Mouse (Mus musculus): ENCODE results near the gene Twsg1.

The Twsg1 gene

GRCm38 (mm10) chr17:65931525-65931924, 19.5 kb downstream of the Twsg1 start:
- no peak for DNase-seq (ENCODE audit: low spot score in 2 of 2)

- peak; percentile 45 to 76 for DNase-seq (ENCODE audit: low spot score in 2 of 2)
Measured at GRCm38 (mm10) chr17:65930960-65931359, 20.1 kb downstream of the Twsg1 start.

- no peak for DNase-seq (ENCODE audit: low spot score in 2 of 2)
Measured at GRCm38 (mm10) chr17:65930158-65930826, 20.7 kb downstream of the Twsg1 start.

GRCm38 (mm10) chr17:65929319-65929978, 21.6 kb downstream of the Twsg1 start:
- no peak for DNase-seq (ENCODE audit: low spot score in 2 of 2)

- DNase-seq (ENCODE audit: low spot score in 2 of 2), result no peak
Measured at GRCm38 (mm10) chr17:65927077-65927476, 23.9 kb downstream of the Twsg1 start.

- no peak for DNase-seq (ENCODE audit: low spot score in 2 of 2)
Measured at GRCm38 (mm10) chr17:65924218-65924617, 26.8 kb downstream of the Twsg1 start.

GRCm38 (mm10) chr17:65921975-65922374, 29.1 kb downstream of the Twsg1 start:
- DNase-seq (ENCODE audit: low spot score in 2 of 2), result no peak

GRCm38 (mm10) chr17:65919235-65919634, 31.8 kb downstream of the Twsg1 start:
- DNase-seq (ENCODE audit: low spot score in 2 of 2), result no peak

- DNase-seq (ENCODE audit: low spot score in 2 of 2), result peak; percentile 73 to 77
Measured at GRCm38 (mm10) chr17:65916135-65916668, 34.8 kb downstream of the Twsg1 start.

- no peak for DNase-seq (ENCODE audit: low spot score in 2 of 2)
Measured at GRCm38 (mm10) chr17:65914083-65914482, 36.9 kb downstream of the Twsg1 start.

- no peak for DNase-seq (ENCODE audit: low spot score in 2 of 2)
Measured at GRCm38 (mm10) chr17:65912202-65912601, 38.8 kb downstream of the Twsg1 start.

GRCm38 (mm10) chr17:65911285-65912069, 39.5 kb downstream of the Twsg1 start:
- DNase-seq (ENCODE audit: low spot score in 2 of 2), result no peak

- no peak for DNase-seq (ENCODE audit: low spot score in 2 of 2)
Measured at GRCm38 (mm10) chr17:65908270-65908669, 42.8 kb downstream of the Twsg1 start.

GRCm38 (mm10) chr17:65906895-65907401, 44.1 kb downstream of the Twsg1 start:
- no peak for DNase-seq (ENCODE audit: low spot score in 2 of 2)

- no peak for DNase-seq (ENCODE audit: low spot score in 2 of 2)
Measured at GRCm38 (mm10) chr17:65906313-65906894, 44.6 kb downstream of the Twsg1 start.

GRCm38 (mm10) chr17:65905241-65905640, 45.8 kb downstream of the Twsg1 start:
- DNase-seq (ENCODE audit: low spot score in 2 of 2), result no peak

GRCm38 (mm10) chr17:65903826-65904225, 47.2 kb downstream of the Twsg1 start:
- DNase-seq (ENCODE audit: low spot score in 2 of 2), result peak in 1 of 2 experiments; percentile 41

GRCm38 (mm10) chr17:65903011-65903410, 48.0 kb downstream of the Twsg1 start:
- DNase-seq (ENCODE audit: low spot score in 2 of 2), result no peak

GRCm38 (mm10) chr17:65902281-65902680, 48.7 kb downstream of the Twsg1 start:
- no peak for DNase-seq (ENCODE audit: low spot score in 2 of 2)

GRCm38 (mm10) chr17:65896016-65896415, 55.0 kb downstream of the Twsg1 start:
- no peak for DNase-seq (ENCODE audit: low spot score in 2 of 2)

- no peak for DNase-seq (ENCODE audit: low spot score in 2 of 2)
Measured at GRCm38 (mm10) chr17:65889476-65889875, 61.5 kb downstream of the Twsg1 start.

- DNase-seq (ENCODE audit: low spot score in 2 of 2), result no peak
Measured at GRCm38 (mm10) chr17:65886571-65886970, 64.5 kb downstream of the Twsg1 start.

All from right cerebral cortex, postnatal 36 days (tissue).